Mouse (Mus musculus) lung, embryonic 15.5 days (tissue): ENCODE results near the gene Gm15557. TPM values are rescaled to one million over a fixed set of nuclear protein-coding genes. Genes with fewer than 3 reads are reported as not detected.
A peak's percentile ranks its signal among the peaks of the same experiment; 100 is the strongest.

Experiments used
- ATAC-seq: fragments of 200-750 bp; cut with Nextera tagmentation; 2 replicates; pipeline ENCODE4 v1.8.0; 2017; ENCODE audit warnings: moderate number of reproducible peaks, borderline replicate concordance; ENCODE audit not compliant: low FRiP score, low TSS enrichment; ENCODE audit errors: extremely low read depth
- H3K27ac ChIP-seq: fragments of 300-500 bp; sonication (generic); 2 replicates; pipeline ENCODE4 v1.5.1; 2015; ENCODE audit warnings: moderate library complexity, mild to moderate bottlenecking, inconsistent platforms
- H3K27me3 ChIP-seq: fragments of 300-500 bp; sonication (generic); 2 replicates; pipeline ENCODE4 v1.6.1; 2015; ENCODE audit warnings: inconsistent platforms
- H3K36me3 ChIP-seq: fragments of 300-500 bp; sonication (generic); 2 replicates; pipeline ENCODE4 v1.6.1; 2015; ENCODE audit warnings: inconsistent platforms
- H3K4me1 ChIP-seq: fragments of 300-500 bp; sonication (generic); 2 replicates; pipeline ENCODE4 v1.6.1; 2015; ENCODE audit warnings: inconsistent platforms
- H3K4me2 ChIP-seq: fragments of 300-500 bp; sonication (generic); 2 replicates; pipeline ENCODE4 v1.6.1; 2015; ENCODE audit warnings: inconsistent platforms, mild to moderate bottlenecking, moderate library complexity
- H3K4me3 ChIP-seq: fragments of 300-500 bp; sonication (generic); 2 replicates; pipeline ENCODE4 v1.5.1; 2015; ENCODE audit warnings: mild to moderate bottlenecking, inconsistent platforms
- H3K9ac ChIP-seq: fragments of 300-500 bp; sonication (generic); 2 replicates; pipeline ENCODE4 v1.6.1; 2015; ENCODE audit warnings: inconsistent platforms
- H3K9me3 ChIP-seq: fragments of 300-500 bp; sonication (generic); 2 replicates; pipeline ENCODE4 v1.6.1; 2016; ENCODE audit warnings: inconsistent platforms
- WGBS: fragments of 180-500 bp; shearing (Covaris S2); methylation state at CpG from one replicate; pipeline ENCODE4 v1.1.7; 2015; 5-methylcytosine and 5-hydroxymethylcytosine counted together
- polyA plus RNA-seq: library from polyadenylated mRNA; unstranded; fragments of >200 nt; fragmentation: Nextera tagmentation; extraction: Ambion mirVana; gene quantifications from 2 replicates; pipeline ENCODE4 v1.2.1, GENCODE M21; 2015

Gene Gm15557
- polyA plus RNA-seq, 1 experiment from 2014 or later, result not detected

GRCm38 (mm10) chr2:155991863-155992321 is 51.4 kb downstream of the Gm15557 start:
- WGBS, result 69% methylated on average over 14 of the region's 14 CpGs
- Histone ChIP-seq H3K4me2 (no peak overlapping the region), H3K9me3 (no peaks in the 10 kb centered on the region), H3K4me1 (no peaks in the 10 kb centered on the region), H3K9ac (no peak overlapping the region), H3K4me3 (no peak overlapping the region), H3K36me3 (peaks cover 97% of the 10 kb centered on the region), H3K27ac (no peak overlapping the region), H3K27me3 (no peaks in the 10 kb centered on the region)
- peak; percentile 43; the same call in 1 of the 2 replicates for ATAC-seq

Other genes with a start within 250 kb of the Gm15557 start
- 126 and 133 TPM in 2 replicates for gene Trpc4ap, start 248.3 kb upstream of the Gm15557 start, polyA plus RNA-seq
- gene Edem2, start 211.3 kb upstream of the Gm15557 start, polyA plus RNA-seq, result 41.2 and 45.2 TPM in 2 replicates
- gene Gm17581, start 204.9 kb upstream of the Gm15557 start, polyA plus RNA-seq, result not detected in 2 replicates
- gene Procr, start 189.6 kb upstream of the Gm15557 start, polyA plus RNA-seq, result 14.6 and 15.3 TPM in 2 replicates
- 0.04 and 0.09 TPM in 2 replicates for gene Mmp24, start 165.4 kb upstream of the Gm15557 start, polyA plus RNA-seq
- gene BC029722, start 121.3 kb upstream of the Gm15557 start, polyA plus RNA-seq, result 17.4 and 19.7 TPM in 2 replicates
- gene Eif6, start 113.8 kb upstream of the Gm15557 start, polyA plus RNA-seq, result 184 and 199 TPM in 2 replicates
- gene Fam83c, start 105.9 kb upstream of the Gm15557 start, polyA plus RNA-seq, result 0.10 and 0.21 TPM in 2 replicates
- gene Uqcc1, start 10.4 kb upstream of the Gm15557 start, polyA plus RNA-seq, result 65.9 and 75.6 TPM in 2 replicates
- 0.34 and 0.57 TPM in 2 replicates for gene Gdf5, start 4.6 kb downstream of the Gm15557 start, polyA plus RNA-seq
- gene Cep250, start 15.7 kb downstream of the Gm15557 start, polyA plus RNA-seq, result 22.5 and 26.1 TPM in 2 replicates
- 0.88 and 1.8 TPM in 2 replicates for gene 6430550D23Rik, start 67.2 kb downstream of the Gm15557 start, polyA plus RNA-seq
- 224 and 226 TPM in 2 replicates for gene Ergic3, start 67.3 kb downstream of the Gm15557 start, polyA plus RNA-seq
- gene Fer1l4, start 112.2 kb downstream of the Gm15557 start, polyA plus RNA-seq, result not detected in 2 replicates
- gene Spag4, start 124.4 kb downstream of the Gm15557 start, polyA plus RNA-seq, result 3.6 and 3.7 TPM in 2 replicates
- 75.2 and 76.2 TPM in 2 replicates for gene Cpne1, start 171.2 kb downstream of the Gm15557 start, polyA plus RNA-seq
- 25.5 and 27.2 TPM in 2 replicates for gene Rbm12, start 171.2 kb downstream of the Gm15557 start, polyA plus RNA-seq
- 15.7 and 21.0 TPM in 2 replicates for gene Gm28036, start 186.4 kb downstream of the Gm15557 start, polyA plus RNA-seq
- gene Romo1, start 203.3 kb downstream of the Gm15557 start, polyA plus RNA-seq, result 340 and 373 TPM in 2 replicates
- 42.5 TPM in 2 replicates for gene Nfs1, start 203.5 kb downstream of the Gm15557 start, polyA plus RNA-seq
- gene Rbm39, start 239.5 kb downstream of the Gm15557 start, polyA plus RNA-seq, result 559 and 568 TPM in 2 replicates